Mouse (Mus musculus): ENCODE data around the gene Orai1.
A peak's percentile ranks its signal among the peaks of the same experiment; 100 is the strongest.

The Orai1 gene

DNA sequence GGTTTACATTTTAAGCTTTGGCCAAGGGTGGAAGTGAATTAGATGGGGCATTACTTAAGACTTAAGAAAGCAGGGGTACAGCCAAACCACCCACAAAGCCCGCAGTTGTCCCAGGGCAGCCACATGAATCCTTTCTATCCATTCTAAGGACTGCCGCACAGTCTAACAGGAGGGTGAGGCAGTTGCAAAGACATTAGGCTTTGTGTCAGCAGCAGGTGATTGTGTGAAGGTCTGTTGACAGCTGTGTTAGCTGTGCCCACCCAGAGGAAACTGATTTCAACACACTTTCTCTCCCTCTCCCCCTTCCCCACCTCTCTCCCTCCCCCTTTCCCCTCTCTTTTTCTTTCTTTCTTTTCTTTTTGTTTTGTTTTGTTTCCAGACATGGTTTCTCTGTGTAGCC is 53.8 kb downstream of the Orai1 start:
- no peak for DNase-seq

- peak; percentile 90 for DNase-seq
These were observed 60.9 kb downstream of the Orai1 start for GRCm38 (mm10) chr5:123075576-123076418.

GRCm38 (mm10) chr5:123076419-123077281 is 61.8 kb downstream of the Orai1 start:
- DNase-seq: no peak

DNA sequence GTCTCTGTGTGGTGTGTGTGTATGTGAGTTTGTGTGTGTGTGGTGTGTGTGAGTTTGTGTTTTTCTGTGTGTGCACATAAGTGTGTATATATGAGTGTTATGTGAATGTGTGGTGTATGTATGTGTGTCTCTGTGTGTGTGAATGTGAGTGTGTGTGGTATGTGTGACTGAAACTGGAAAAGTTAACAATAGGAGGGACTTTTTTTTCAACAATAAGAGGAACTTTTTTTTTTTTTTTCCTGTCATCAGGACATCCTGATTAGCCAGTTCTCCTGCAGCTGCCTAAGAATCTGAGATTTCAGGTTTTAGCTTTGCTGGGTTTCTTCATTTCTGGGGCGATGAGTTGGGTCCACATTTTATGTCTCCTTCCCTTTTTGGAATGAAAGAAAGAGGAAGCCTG is 64.7 kb downstream of the Orai1 start:
- DNase-seq: no peak

DNA sequence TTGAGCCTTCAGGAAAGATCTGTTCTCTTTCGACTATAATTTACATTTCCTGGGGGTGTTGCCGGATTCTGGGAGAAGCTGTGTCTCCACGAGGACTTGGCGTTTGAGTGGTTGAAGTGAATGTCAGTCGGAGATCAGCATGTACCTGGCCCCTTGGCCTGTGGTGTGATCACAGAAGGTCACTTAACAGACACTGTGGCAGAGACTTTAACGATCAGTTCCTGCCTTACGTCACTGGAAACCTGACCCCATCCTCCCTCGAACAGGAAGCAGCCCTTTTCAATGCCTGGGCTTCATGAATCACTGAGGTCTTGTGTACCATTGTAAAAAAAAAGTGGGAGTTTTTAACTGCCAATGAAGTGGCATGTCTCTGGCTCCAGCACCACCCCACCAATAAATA is 65.2 kb downstream of the Orai1 start:
- no peak for DNase-seq

Data from kidney, adult 8-10 months (tissue).